Mouse (Mus musculus): Measurements from ENCODE around the gene Otud1. TPM values are rescaled to one million over a fixed set of nuclear protein-coding genes. Genes with fewer than 3 reads are reported as not detected.

The Otud1 gene
- total RNA-seq (2021): 10 to 100 TPM; 17.6 to 25.0 TPM
- long read RNA-seq, experiment 1, transcript Otud1-201 (1 exons, 2,832 nt): major isoform, 63 of 63 reads
- long read RNA-seq, experiment 1, partial matches to known transcripts: 0 of 63 reads
- long read RNA-seq, experiment 1, other reads (novel, unspliced or antisense): 0 of 63 reads
- long read RNA-seq, experiment 2, transcript Otud1-201 (1 exons, 2,832 nt): major isoform, 37 of 37 reads
- long read RNA-seq, experiment 2, partial matches to known transcripts: 0 of 37 reads
- long read RNA-seq, experiment 2, other reads (novel, unspliced or antisense): 0 of 37 reads

- peak; percentile 95 for DNase-seq
Measured at GRCm38 (mm10) chr2:19657158-19657874, at the start of gene Otud1. Gene Otud1, plus strand, starts transcription at chr2:19657752.

GRCm38 (mm10) chr2:19607852-19608251, 49.7 kb upstream of the Otud1 start:
- DNase-seq: no peak

GRCm38 (mm10) chr2:19608410-19609073, 49.0 kb upstream of the Otud1 start:
- DNase-seq: no peak

GRCm38 (mm10) chr2:19622041-19622440, 35.5 kb upstream of the Otud1 start:
- DNase-seq: no peak

- no peak for DNase-seq
Measured at GRCm38 (mm10) chr2:19627044-19627443, 30.5 kb upstream of the Otud1 start.

GRCm38 (mm10) chr2:19627920-19628608, 29.5 kb upstream of the Otud1 start:
- DNase-seq: no peak

GRCm38 (mm10) chr2:19630544-19630943, 27.0 kb upstream of the Otud1 start:
- DNase-seq: no peak

GRCm38 (mm10) chr2:19633406-19633920, 24.1 kb upstream of the Otud1 start:
- no peak for DNase-seq

GRCm38 (mm10) chr2:19645182-19645581, 12.4 kb upstream of the Otud1 start:
- no peak for DNase-seq

GRCm38 (mm10) chr2:19646144-19646543, 11.4 kb upstream of the Otud1 start:
- no peak for DNase-seq

- peak; percentile 27 for DNase-seq
Measured at GRCm38 (mm10) chr2:19646910-19647309, 10.6 kb upstream of the Otud1 start.

- DNase-seq: no peak
Measured at GRCm38 (mm10) chr2:19656436-19656835, 1.1 kb upstream of the Otud1 start.

- peak; percentile 85 for DNase-seq
Measured at GRCm38 (mm10) chr2:19657881-19658589, 483 bp downstream of the Otud1 start.

- DNase-seq: no peak
Measured at GRCm38 (mm10) chr2:19658661-19659384, 1.3 kb downstream of the Otud1 start.

GRCm38 (mm10) chr2:19660875-19661274, 3.3 kb downstream of the Otud1 start:
- DNase-seq: no peak

- no peak for DNase-seq
Measured at GRCm38 (mm10) chr2:19663146-19663848, 5.7 kb downstream of the Otud1 start.

GRCm38 (mm10) chr2:19664147-19664546, 6.6 kb downstream of the Otud1 start:
- DNase-seq: no peak

- DNase-seq: no peak
Measured at GRCm38 (mm10) chr2:19664555-19665475, 7.3 kb downstream of the Otud1 start.

- DNase-seq: no peak
Measured at GRCm38 (mm10) chr2:19665841-19666240, 8.3 kb downstream of the Otud1 start.
